Mouse (Mus musculus) limb, embryonic 13.5 days (tissue): Measurements from ENCODE around the gene Gm10198. TPM values are rescaled to one million over a fixed set of nuclear protein-coding genes. Genes with fewer than 3 reads are reported as not detected.

ENCODE experiments used
- ATAC-seq: fragments of 200-750 bp; cut with Nextera tagmentation; 2 replicates; pipeline ENCODE4 v1.8.0; 2017; ENCODE audit warnings: low read depth, moderate number of reproducible peaks, moderate TSS enrichment; ENCODE audit not compliant: low FRiP score
- H3K27ac ChIP-seq: fragments of 300-500 bp; sonication (generic); 2 replicates; pipeline ENCODE4 v1.5.1; 2015; ENCODE audit warnings: inconsistent platforms, mild to moderate bottlenecking, moderate library complexity
- H3K27me3 ChIP-seq: fragments of 300-500 bp; sonication (generic); 2 replicates; pipeline ENCODE4 v1.6.1; 2015; ENCODE audit warnings: mild to moderate bottlenecking, inconsistent platforms
- H3K36me3 ChIP-seq: fragments of 300-500 bp; sonication (generic); 2 replicates; pipeline ENCODE4 v1.6.1; 2015; ENCODE audit warnings: inconsistent platforms, mild to moderate bottlenecking, moderate library complexity
- H3K4me1 ChIP-seq: fragments of 300-500 bp; sonication (generic); 2 replicates; pipeline ENCODE4 v1.6.1; 2015; ENCODE audit warnings: inconsistent platforms
- H3K4me2 ChIP-seq: fragments of 300-500 bp; sonication (generic); replicated peaks from 2 replicates; pipeline ENCODE4 v1.6.1; 2015; ENCODE audit warnings: inconsistent platforms, mild to moderate bottlenecking, moderate library complexity
- H3K4me3 ChIP-seq: fragments of 300-500 bp; sonication (generic); 2 replicates; pipeline ENCODE4 v1.5.1; 2015; ENCODE audit warnings: moderate library complexity, mild to moderate bottlenecking, inconsistent platforms
- H3K9ac ChIP-seq: fragments of 300-500 bp; sonication (generic); 2 replicates; pipeline ENCODE4 v1.6.1; 2015; ENCODE audit warnings: mild to moderate bottlenecking, inconsistent platforms
- H3K9me3 ChIP-seq: fragments of 300-500 bp; sonication (generic); 2 replicates; pipeline ENCODE4 v1.6.1; 2016; ENCODE audit warnings: inconsistent platforms
- WGBS: fragments of 180-500 bp; shearing (Covaris S2); methylation state at CpG from one replicate; pipeline ENCODE4 v1.1.7; 2015; 5-methylcytosine and 5-hydroxymethylcytosine counted together
- polyA plus RNA-seq: library from polyadenylated mRNA; unstranded; fragments of >200 nt; fragmentation: Nextera tagmentation; extraction: Ambion mirVana; gene quantifications from 2 replicates; pipeline ENCODE4 v1.2.1, GENCODE M21; 2015

Gm10198 gene
- polyA plus RNA-seq, 1 experiment from 2014 or later: not detected

DNA sequence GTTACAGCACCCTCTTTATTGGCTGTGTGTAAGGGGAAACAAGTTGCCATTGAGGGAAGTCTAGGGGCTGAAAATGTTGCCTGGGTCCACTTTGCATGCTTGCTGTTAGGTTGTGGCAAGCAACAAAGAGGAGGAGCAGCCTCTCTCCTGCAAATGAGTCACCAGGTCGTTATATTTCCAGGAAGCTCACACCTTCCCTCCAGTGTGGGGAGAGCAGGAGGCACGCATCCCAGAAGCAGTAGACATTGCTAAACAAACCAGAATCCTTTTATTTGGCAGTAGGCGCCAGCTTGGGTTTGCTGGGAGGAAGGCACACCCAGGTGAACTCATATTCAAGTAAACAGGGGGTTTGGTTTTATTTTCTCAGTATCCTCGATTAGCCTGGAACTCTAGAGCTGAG, 8.8 kb downstream of the Gm10198 start:
- Histone ChIP-seq H3K27ac (no peak overlapping the region), H3K9ac (no peak overlapping the region), H3K4me2 (no peak overlapping the region), H3K36me3 (no peaks in the 10 kb centered on the region), H3K9me3 (no peaks in the 10 kb centered on the region), H3K4me1 (no peaks in the 10 kb centered on the region), H3K4me3 (no peak overlapping the region), H3K27me3 (no peaks in the 10 kb centered on the region)
- no peak for ATAC-seq
- 72% methylated on average over 4 of the region's 4 CpGs for WGBS

GRCm38 (mm10) chr13:111604826-111605225, 12.2 kb downstream of the Gm10198 start:
- WGBS: 89% methylated on average over 5 of the region's 5 CpGs
- Histone ChIP-seq H3K27ac (no peak overlapping the region), H3K4me3 (no peak overlapping the region), H3K36me3 (no peaks in the 10 kb centered on the region), H3K4me1 (no peaks in the 10 kb centered on the region), H3K4me2 (no peak overlapping the region), H3K9me3 (0 out of 2 replicates have a peak, but pooled peaks cover 3% of the 10 kb centered on the region), H3K27me3 (no peaks in the 10 kb centered on the region), H3K9ac (no peak overlapping the region)
- no peak for ATAC-seq

GRCm38 (mm10) chr13:111616168-111617125, 23.9 kb downstream of the Gm10198 start:
- no peak overlapping the region for H3K9ac ChIP-seq
- H3K27me3 ChIP-seq: no peaks in the 10 kb centered on the region
- peaks cover 5% of the 10 kb centered on the region; the same call in 1 of the 2 replicates for H3K4me1 ChIP-seq
- H3K4me3 ChIP-seq: no peak overlapping the region
- ATAC-seq: peak; percentile 51; the same call in 1 of the 2 replicates
- no peak overlapping the region for H3K4me2 ChIP-seq
- H3K27ac ChIP-seq: no peak overlapping the region; the same call in 1 of the 2 replicates
- no peaks in the 10 kb centered on the region for H3K36me3 ChIP-seq
- WGBS: 66% methylated on average over 13 of the region's 13 CpGs
- H3K9me3 ChIP-seq: no peaks in the 10 kb centered on the region

- 89% methylated on average over 4 of the region's 4 CpGs for WGBS
- peaks cover 5% of the 10 kb centered on the region; the same call in 1 of the 2 replicates for H3K4me1 ChIP-seq
- no peaks in the 10 kb centered on the region for H3K27me3 ChIP-seq
- H3K9ac ChIP-seq: no peak overlapping the region
- no peak overlapping the region for H3K4me3 ChIP-seq
- no peaks in the 10 kb centered on the region for H3K9me3 ChIP-seq
- no peaks in the 10 kb centered on the region for H3K36me3 ChIP-seq
- no peak overlapping the region for H3K4me2 ChIP-seq
- ATAC-seq: no peak
- H3K27ac ChIP-seq: no peak overlapping the region
Measured at GRCm38 (mm10) chr13:111620433-111620832, 27.8 kb downstream of the Gm10198 start.

- Histone ChIP-seq H3K4me3 (no peak overlapping the region), H3K36me3 (no peaks in the 10 kb centered on the region), H3K9ac (no peak overlapping the region), H3K9me3 (no peaks in the 10 kb centered on the region), H3K4me2 (no peak overlapping the region), H3K27ac (no peak overlapping the region), H3K4me1 (no peaks in the 10 kb centered on the region), H3K27me3 (no peaks in the 10 kb centered on the region)
- ATAC-seq: no peak
- WGBS: 89% methylated on average over 3 of the region's 3 CpGs
Measured at GRCm38 (mm10) chr13:111622425-111622824, 29.8 kb downstream of the Gm10198 start.

- H3K9me3 ChIP-seq: no peaks in the 10 kb centered on the region
- no peaks in the 10 kb centered on the region for H3K36me3 ChIP-seq
- no peak overlapping the region for H3K4me2 ChIP-seq
- H3K4me1 ChIP-seq: no peaks in the 10 kb centered on the region
- 79% methylated on average over 7 of the region's 7 CpGs for whole genome bisulfite sequencing
- H3K27ac ChIP-seq: no peak overlapping the region
- H3K4me3 ChIP-seq: no peak overlapping the region
- H3K27me3 ChIP-seq: no peaks in the 10 kb centered on the region
- no peak overlapping the region for H3K9ac ChIP-seq
- ATAC-seq: no peak
Measured at GRCm38 (mm10) chr13:111623112-111623511, 30.5 kb downstream of the Gm10198 start.

GRCm38 (mm10) chr13:111624115-111624514, 31.5 kb downstream of the Gm10198 start:
- Histone ChIP-seq H3K4me1 (no peaks in the 10 kb centered on the region), H3K4me3 (no peak overlapping the region), H3K36me3 (no peaks in the 10 kb centered on the region), H3K4me2 (no peak overlapping the region), H3K27me3 (no peaks in the 10 kb centered on the region), H3K27ac (no peak overlapping the region), H3K9ac (no peak overlapping the region), H3K9me3 (no peaks in the 10 kb centered on the region)
- WGBS: 81% methylated on average over 6 of the region's 6 CpGs
- ATAC-seq: no peak

- Histone ChIP-seq H3K4me3 (no peak overlapping the region), H3K36me3 (no peaks in the 10 kb centered on the region), H3K27ac (no peak overlapping the region), H3K27me3 (no peaks in the 10 kb centered on the region), H3K4me2 (no peak overlapping the region), H3K4me1 (no peaks in the 10 kb centered on the region), H3K9ac (no peak overlapping the region), H3K9me3 (0 out of 2 replicates have a peak, but pooled peaks cover 7% of the 10 kb centered on the region)
- ATAC-seq: no peak
- WGBS: 83% methylated on average over 16 of the region's 16 CpGs
Measured at GRCm38 (mm10) chr13:111634163-111635160, 41.9 kb downstream of the Gm10198 start.

DNA sequence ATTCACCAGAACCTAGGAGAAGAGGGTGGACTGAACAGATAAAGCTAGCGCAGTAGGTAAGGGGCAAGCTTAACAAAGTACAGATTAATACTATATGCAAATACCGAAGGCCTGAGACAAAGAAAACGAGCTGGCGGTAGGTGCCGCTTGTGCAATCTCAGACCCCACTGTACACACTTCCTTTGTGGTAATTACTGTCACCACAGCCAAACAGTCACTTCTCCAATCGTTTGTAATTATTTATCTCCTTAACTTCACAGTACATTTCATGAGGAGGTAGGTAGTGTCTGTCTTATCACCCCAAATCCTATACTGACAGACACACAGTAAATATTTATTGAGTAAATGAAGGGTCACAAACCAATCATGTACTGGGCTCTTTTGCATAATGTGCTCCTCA, 47.7 kb downstream of the Gm10198 start:
- Histone ChIP-seq H3K4me2 (no peak overlapping the region), H3K36me3 (no peaks in the 10 kb centered on the region), H3K9me3 (0 out of 2 replicates have a peak, but pooled peaks cover 7% of the 10 kb centered on the region), H3K9ac (no peak overlapping the region), H3K4me3 (no peak overlapping the region), H3K27me3 (no peaks in the 10 kb centered on the region), H3K4me1 (no peaks in the 10 kb centered on the region), H3K27ac (no peak overlapping the region)
- WGBS: 92% methylated on average over 6 of the region's 6 CpGs
- no peak for ATAC-seq
